ENCODE assay signal across 18 mouse cellular contexts in the genomic region with DNA sequence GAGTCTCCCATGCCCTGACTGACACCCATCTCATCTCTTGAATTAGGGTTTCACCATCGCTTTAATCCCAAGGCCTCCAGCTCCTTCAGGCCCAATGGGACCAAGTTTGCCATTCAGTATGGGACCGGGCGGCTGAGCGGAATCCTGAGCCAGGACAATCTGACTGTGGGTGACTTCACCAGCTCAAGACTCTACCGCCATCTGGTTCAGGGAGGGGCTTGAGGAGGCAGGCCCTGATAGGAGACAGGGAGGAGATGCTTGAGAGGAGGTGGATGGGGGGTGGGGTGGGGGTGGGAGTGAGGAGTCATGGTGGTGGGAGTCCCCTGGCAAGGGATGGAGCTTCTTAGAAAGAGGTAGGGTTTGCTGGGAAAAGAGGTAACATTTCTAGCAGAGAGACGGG. TPM values are rescaled to one million over a fixed set of nuclear protein-coding genes. Genes with fewer than 3 reads are reported as not detected.
"Had no signal": no experiment of that assay in that cellular context is flagged by ENCODE, and none has a peak within 500 bp of the region (broad histone marks: within the 10 kb centered on the region; RNA-seq: fewer than 3 reads in every experiment).

No protein-coding gene starts in this region.

- DNase-seq: retina, postnatal 1 day; right cerebral cortex, adult 18-20 months; right cerebral cortex, postnatal 14 days; right cerebral cortex, postnatal 25 days; right cerebral cortex, postnatal 4 days; spleen, adult 18-20 months; thymus, adult 18-20 months; thymus, adult 2 months; thymus, postnatal 14 days; thymus, postnatal 25 days; thymus, postnatal 36 days; thymus, postnatal 4 days had no signal

- H3K4me3 ChIP-seq: neural tube, embryonic 15.5 days; stomach, embryonic 15.5 days had no signal

- H3K27ac ChIP-seq: neural tube, embryonic 15.5 days; stomach, embryonic 15.5 days; stomach, postnatal 0 days had no signal

- H3K4me2 ChIP-seq: neural tube, embryonic 15.5 days; stomach, embryonic 15.5 days had no signal

- H3K36me3 ChIP-seq: neural tube, embryonic 15.5 days; stomach, embryonic 15.5 days had no signal

- H3K9ac ChIP-seq: neural tube, embryonic 15.5 days; stomach, embryonic 15.5 days had no signal

- H3K4me1 ChIP-seq: stomach, embryonic 15.5 days had no signal

- H3K9me3 ChIP-seq: neural tube, embryonic 15.5 days; stomach, embryonic 15.5 days had no signal

RNA-seq across cellular contexts. Expression of a gene that starts 8.8 kb away (rescaled TPM):
- polyA plus RNA-seq: thymus, postnatal 0 days had no signal

RNA-seq across cellular contexts. Expression of a gene that starts 49.8 kb away (rescaled TPM):
- polyA plus RNA-seq: neural tube, embryonic 14.5 days; neural tube, embryonic 15.5 days; stomach, embryonic 14.5 days had no signal
